Mouse (Mus musculus): ENCODE results near the gene Gm49333. TPM values are rescaled to one million over a fixed set of nuclear protein-coding genes. Genes with fewer than 3 reads are reported as not detected.

Gene Gm49333
- not detected for total RNA-seq (2021)

DNA sequence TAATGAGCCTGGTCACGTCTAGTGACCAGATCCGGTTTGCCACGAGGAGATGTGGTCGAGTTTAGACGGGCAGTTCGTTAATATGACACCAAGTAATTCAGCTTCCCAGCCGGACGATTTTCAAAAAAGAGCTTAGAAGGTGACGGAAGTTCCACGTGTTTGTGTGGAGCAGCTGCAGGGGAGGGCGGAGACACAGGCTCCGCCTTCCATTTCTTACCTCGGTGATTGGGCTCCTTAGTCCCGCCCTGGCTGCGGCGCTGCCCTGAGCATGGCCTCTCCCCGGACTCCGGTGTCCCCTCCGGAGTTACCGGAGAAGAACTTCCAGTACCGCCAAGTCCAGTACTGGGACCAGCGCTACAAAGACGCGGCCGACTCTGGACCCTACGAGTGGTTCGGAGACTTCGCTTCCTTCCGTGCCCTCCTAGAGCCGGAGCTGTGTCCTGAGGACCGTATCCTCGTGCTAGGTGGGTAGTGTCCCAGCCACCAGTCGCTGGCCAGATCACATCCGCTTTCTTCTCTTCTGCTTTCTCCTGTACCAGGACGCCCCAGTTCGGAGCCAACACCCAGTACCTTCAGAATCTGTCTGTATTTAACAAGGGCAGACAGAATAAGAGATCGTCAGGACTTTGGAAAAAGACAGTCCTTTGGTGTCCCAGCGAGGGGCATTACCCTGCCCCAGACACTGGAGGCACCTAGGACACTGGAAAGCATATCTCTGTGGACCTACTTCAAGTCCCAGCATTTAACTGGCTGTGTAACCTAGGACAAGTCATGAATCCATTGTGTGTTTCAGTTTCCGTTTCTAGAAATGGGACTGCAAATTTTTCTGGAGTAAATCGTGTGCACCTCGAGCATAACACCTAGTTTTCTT is at the start of gene Gm49333, which contains the start of the genes Eef1akmt4 and Alg3:
Gene Gm49333 (plus strand): TSS at position 254 of the 871 bp plus-strand sequence.
Gene Eef1akmt4 (plus strand): TSS at position 237 of the 871 bp plus-strand sequence.
Gene Alg3 (minus strand): TSS at position 379 of the 871 bp plus-strand sequence.
- intact Hi-C loops (cut with DNase I), result loop anchor here (2.0 to 5.0 kb wide), 2 partner anchors 39 to 114 kb away; partner anchors contain the start of genes Eif2b5 and Psmd2
- DNase-seq (ENCODE audit: low spot score in 2 of 2), result peak; percentile 74 to 83

DNA sequence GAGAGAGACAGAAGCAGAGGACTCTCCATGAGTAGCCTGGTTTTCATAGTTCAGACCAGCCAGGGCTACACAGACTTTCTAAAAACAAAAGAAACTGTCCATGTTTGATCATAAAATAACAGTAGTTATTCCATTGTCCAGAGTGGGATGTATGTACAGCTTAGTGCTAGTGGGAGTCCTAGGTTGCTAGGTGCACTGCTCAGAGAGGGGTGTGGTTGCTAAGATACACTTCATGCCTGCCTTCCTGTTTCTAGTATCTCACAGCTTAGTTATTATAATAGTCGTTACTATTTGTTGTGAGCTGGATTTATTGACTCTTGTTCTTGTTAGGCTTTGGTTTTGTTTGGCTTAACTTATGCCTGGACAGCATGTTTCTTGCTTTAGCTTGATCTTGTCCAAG is 46.3 kb upstream of the Gm49333 start:
- intact Hi-C loops (cut with DNase I), result loop anchor here (5.0 kb wide), 1 partner anchor 77 kb away; no protein-coding TSS in a partner anchor
- DNase-seq (ENCODE audit: low spot score in 2 of 2), result no peak

GRCm38 (mm10) chr16:20589366-20589938 is 22.0 kb upstream of the Gm49333 start, which contains the start of gene Vwa5b2:
Gene Vwa5b2, plus strand, starts transcription at chr16:20589471.
- intact Hi-C loops (cut with DNase I), result no loop called here
- DNase-seq (ENCODE audit: low spot score in 2 of 2), result peak; percentile 38 to 73

GRCm38 (mm10) chr16:20589939-20590679 is 21.3 kb upstream of the Gm49333 start:
- peak; percentile 65 to 70 for DNase-seq (ENCODE audit: low spot score in 2 of 2)
- intact Hi-C loops (cut with DNase I), result no loop called here

GRCm38 (mm10) chr16:20590680-20591038 is 20.8 kb upstream of the Gm49333 start:
- no peak for DNase-seq (ENCODE audit: low spot score in 2 of 2)
- intact Hi-C loops (cut with DNase I), result no loop called here

DNA sequence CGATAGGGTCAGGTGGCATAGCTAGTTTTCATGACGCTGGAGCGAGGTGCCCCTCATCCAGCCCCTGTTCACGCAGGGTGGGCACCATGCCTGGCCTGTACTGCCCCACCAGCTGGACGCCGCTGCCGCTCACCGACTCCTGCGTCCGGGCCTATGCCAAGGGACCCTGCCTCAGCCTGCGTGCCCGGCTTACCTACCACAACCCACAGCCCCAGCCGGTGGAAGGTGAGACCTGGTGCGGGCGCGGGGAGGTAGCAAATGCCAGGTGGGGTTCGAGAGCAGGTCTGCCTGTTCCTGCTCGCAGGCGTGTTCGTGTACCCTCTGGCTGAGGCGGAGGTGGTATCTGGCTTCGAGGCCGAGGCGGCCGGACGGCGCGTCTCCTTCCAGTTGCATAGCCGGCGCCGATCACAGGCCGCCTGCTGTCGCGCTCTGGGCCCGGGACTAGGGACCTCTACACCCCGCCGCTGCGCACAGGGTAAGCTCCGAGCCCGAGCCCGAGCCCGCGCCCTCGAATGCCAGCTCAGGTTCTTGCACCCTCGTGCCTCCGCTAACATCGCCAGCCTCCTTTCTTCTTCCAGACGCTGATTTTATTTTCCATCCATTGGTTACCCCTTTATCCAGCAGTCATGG is 20.2 kb upstream of the Gm49333 start:
- no peak for DNase-seq (ENCODE audit: low spot score in 2 of 2)
- intact Hi-C loops (cut with DNase I), result no loop called here

DNA sequence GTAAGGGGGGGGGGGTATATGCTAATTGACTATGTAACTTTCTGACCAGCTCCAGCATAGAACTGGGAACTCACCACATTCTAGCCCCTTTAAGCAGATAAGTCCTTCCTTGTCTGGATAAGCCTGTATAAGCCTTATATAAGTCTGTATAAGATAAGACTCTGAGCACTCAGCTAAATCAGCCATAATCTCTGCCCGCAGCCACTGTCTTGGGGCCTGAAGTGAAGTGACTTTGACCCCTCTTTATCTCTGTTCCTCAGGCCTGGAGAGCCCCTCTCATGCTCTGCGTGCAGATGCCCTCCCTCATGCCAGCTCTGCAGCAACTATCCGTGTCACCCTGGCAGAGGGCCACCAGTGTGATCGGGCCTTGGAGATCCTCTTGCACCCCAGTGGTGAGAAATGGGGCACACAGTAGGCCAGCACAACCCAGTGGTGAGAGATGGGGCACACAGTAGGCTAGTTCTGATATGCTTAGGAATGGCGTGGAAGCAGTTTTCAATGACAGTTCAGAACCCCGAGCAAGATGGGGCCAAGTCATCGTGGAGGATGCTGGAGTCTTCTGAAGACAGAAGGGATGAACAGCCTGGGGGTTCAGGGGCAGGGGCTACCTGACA is 16.2 kb upstream of the Gm49333 start:
- DNase-seq (ENCODE audit: low spot score in 2 of 2), result no peak
- intact Hi-C loops (cut with DNase I), result no loop called here

GRCm38 (mm10) chr16:20595737-20596136 is 15.7 kb upstream of the Gm49333 start:
- no peak for DNase-seq (ENCODE audit: low spot score in 2 of 2)

GRCm38 (mm10) chr16:20596687-20597441 is 14.5 kb upstream of the Gm49333 start:
- no peak for DNase-seq (ENCODE audit: low spot score in 2 of 2)
- intact Hi-C loops (cut with DNase I), result no loop called here

More at GRCm38 (mm10) chr16:20595737-20596136, 15.7 kb upstream of the Gm49333 start:
- intact Hi-C loops (cut with DNase I), result no loop called here

DNA sequence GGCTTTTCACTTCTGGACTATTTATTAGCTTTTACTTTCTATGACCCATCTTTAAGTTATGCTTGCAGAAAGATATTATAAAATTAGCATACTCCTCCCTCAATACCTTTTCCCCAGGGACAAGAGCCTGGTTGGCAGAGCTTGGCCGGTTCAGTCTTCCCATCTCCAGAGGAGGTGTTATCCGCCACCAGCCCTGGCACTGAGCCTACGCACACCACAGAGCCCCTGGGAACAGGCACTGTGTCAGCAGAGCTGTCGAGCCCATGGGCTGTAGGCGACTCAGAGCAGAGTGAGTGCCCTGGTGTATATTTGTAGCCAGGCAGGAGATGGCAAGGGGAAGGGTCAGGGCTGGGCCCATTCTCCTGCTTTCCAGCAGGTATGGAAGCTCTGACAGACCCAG is 10.9 kb upstream of the Gm49333 start:
- intact Hi-C loops (cut with DNase I), result no loop called here
- peak in 1 of 2 experiments; percentile 8 for DNase-seq (ENCODE audit: low spot score in 2 of 2)

DNA sequence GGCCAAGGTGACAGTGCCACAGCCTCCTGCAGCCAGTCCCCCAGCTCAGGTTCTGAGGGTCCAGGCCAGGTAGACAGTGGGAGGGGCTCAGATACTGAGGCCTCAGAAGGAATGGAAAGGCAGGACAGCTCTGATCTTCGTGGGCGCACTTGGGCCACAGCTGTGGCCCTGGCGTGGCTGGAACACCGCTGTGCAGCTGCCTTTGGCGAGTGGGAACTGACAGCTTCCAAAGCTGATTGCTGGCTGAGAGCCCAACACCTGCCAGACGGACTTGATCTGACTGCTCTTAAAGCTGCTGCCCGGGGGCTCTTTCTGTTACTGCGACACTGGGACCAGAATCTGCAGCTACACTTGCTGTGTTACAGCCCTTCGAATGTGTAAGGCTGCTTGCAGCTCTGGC is 6.7 kb upstream of the Gm49333 start:
- intact Hi-C loops (cut with DNase I), result no loop called here
- DNase-seq (ENCODE audit: low spot score in 2 of 2), result no peak

GRCm38 (mm10) chr16:20610501-20611356 is 681 bp upstream of the Gm49333 start:
- intact Hi-C loops (cut with DNase I), result loop anchor here (2.0 to 5.0 kb wide), 2 partner anchors 40 to 113 kb away; partner anchors contain the start of genes Eif2b5 and Psmd2
- peak; percentile 79 to 80 for DNase-seq (ENCODE audit: low spot score in 2 of 2)

GRCm38 (mm10) chr16:20619541-20620398 is 8.4 kb downstream of the Gm49333 start:
- intact Hi-C loops (cut with DNase I), result no loop called here

GRCm38 (mm10) chr16:20620399-20620735 is 9.0 kb downstream of the Gm49333 start:
- intact Hi-C loops (cut with DNase I), result no loop called here
- DNase-seq (ENCODE audit: low spot score in 2 of 2), result no peak

More at GRCm38 (mm10) chr16:20619541-20620398, 8.4 kb downstream of the Gm49333 start:
- DNase-seq (ENCODE audit: low spot score in 2 of 2), result no peak

DNA sequence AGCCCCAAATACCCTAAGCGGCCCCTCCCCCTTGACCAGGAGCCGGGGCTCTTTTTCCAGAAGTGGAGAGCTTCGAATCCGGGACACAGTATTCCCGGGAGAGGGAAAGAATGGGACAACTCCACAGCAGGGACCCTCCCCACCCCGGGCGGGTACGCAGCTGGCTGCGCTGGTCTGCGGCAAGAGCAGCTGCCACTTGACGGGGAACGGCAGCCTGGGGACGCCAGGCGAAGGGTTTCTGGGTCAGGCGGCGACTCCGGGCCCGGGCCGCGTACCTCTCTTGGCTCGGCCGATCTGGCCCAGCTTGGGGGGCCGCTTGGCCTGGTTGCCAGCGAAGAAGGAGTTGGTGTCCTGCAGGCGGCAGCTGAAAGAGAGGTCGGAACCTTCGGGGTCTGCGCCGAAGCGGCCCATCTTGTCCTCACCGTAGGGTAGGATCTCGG is 9.4 kb downstream of the Gm49333 start:
- intact Hi-C loops (cut with DNase I), result no loop called here
- DNase-seq (ENCODE audit: low spot score in 2 of 2), result no peak

- DNase-seq (ENCODE audit: low spot score in 2 of 2), result peak; percentile 42 to 55
- intact Hi-C loops (cut with DNase I), result no loop called here
Observed at GRCm38 (mm10) chr16:20621191-20621990, 10.0 kb downstream of the Gm49333 start, which contains the start of gene Camk2n2. Gene Camk2n2, minus strand, starts transcription at chr16:20621287.
